Mouse (Mus musculus): ENCODE measurements around the gene Cyb5b. TPM values are rescaled to one million over a fixed set of nuclear protein-coding genes. Genes with fewer than 3 reads are reported as not detected.

Cyb5b gene
- polyA plus RNA-seq, 1 experiment from 2014 or later = 88.1 TPM

DNA sequence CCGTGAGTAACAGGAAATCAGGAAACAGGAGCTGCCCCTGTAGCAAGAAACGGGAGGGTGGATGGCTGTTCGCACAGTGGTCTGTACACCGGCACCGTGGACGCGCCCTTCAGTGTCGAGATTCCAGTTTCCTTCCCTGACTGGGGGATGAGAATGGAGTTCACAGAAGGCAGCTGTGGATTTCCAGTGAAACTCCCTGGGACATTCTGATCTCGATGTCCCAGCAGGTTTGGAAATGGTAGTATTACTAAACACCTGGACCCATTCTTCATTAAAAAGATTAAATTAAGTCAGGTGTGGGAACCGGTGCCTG, 35.5 kb upstream of the Cyb5b start:
- H3K4me3 ChIP-seq = peak overlapping the region; percentile 10; the same call in 1 of the 2 replicates
- peak; percentile 41; the same call in 1 of the 2 replicates for ATAC-seq (ENCODE audit: insufficient number of reproducible peaks, low FRiP score)
- no peak overlapping the region for H3K27ac ChIP-seq (ENCODE audit: poor library complexity, severe bottlenecking)
- peak overlapping the region; percentile 50 for H3K4me2 ChIP-seq
- no peaks in the 10 kb centered on the region for H3K27me3 ChIP-seq (replicated peaks)
- 43% methylated on average over 10 of the region's 10 CpGs for WGBS
- H3K9me3 ChIP-seq (replicated peaks) = no peaks in the 10 kb centered on the region
- H3K36me3 ChIP-seq = no peaks in the 10 kb centered on the region
- peaks cover 23% of the 10 kb centered on the region for H3K4me1 ChIP-seq (replicated peaks)
- H3K9ac ChIP-seq = peak overlapping the region; percentile 13; the same call in 1 of the 2 replicates

DNA sequence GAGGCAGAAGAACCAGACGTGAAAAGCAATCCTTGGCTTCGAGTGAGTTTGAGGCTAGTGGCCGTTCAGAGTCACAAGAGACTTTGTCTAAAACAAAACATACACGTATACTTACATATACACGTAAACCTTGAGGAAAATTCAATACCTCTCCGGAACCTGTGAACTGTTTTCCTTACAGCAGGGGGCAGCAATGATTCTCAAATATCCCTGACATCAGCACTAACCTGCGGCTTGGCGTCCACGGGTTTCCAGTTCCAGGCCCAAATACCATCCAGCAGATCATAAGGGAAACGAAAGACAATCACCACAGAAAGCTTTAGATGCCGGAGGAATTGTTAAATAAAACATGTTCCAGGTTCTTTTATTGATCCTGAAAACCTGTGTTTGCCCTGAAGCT, 34.4 kb upstream of the Cyb5b start:
- WGBS = 16% methylated on average over 11 of the region's 11 CpGs
- Histone ChIP-seq H3K4me3 (no peak overlapping the region), H3K27me3 (replicated peaks) (no peaks in the 10 kb centered on the region), H3K36me3 (no peaks in the 10 kb centered on the region), H3K4me1 (replicated peaks) (peaks cover 23% of the 10 kb centered on the region), H3K9ac (no peak overlapping the region), H3K9me3 (replicated peaks) (peaks cover 4% of the 10 kb centered on the region; the same call in 1 of the 2 replicates), H3K4me2 (no peak overlapping the region), H3K27ac (ENCODE audit: poor library complexity, severe bottlenecking) (no peak overlapping the region)
- ATAC-seq (ENCODE audit: insufficient number of reproducible peaks, low FRiP score) = no peak

DNA sequence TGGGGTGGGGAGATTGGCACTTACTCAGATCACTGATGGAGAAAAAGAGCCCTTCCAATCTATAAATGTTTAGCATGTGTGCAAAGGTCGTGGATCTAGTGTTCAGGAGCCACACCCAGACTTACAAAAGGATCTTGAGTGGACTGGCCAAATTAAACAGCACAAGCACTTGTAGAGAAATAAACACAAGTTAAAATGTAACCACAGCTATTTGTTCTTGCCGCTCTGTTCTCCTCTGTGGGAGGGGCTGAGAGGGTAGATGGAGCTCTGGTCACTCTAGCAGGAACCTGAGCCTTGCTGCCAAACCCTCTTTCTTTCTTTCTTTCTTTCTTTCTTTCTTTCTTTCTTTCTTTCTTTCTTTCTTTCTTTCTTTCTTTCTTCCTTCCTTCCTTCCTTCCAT, 33.4 kb upstream of the Cyb5b start:
- no peak overlapping the region for H3K4me2 ChIP-seq
- H3K36me3 ChIP-seq = no peaks in the 10 kb centered on the region
- H3K27ac ChIP-seq (ENCODE audit: poor library complexity, severe bottlenecking) = no peak overlapping the region
- H3K4me1 ChIP-seq (replicated peaks) = peaks cover 23% of the 10 kb centered on the region
- peaks cover 4% of the 10 kb centered on the region; the same call in 1 of the 2 replicates for H3K9me3 ChIP-seq (replicated peaks)
- H3K4me3 ChIP-seq = no peak overlapping the region
- H3K9ac ChIP-seq = no peak overlapping the region
- no peaks in the 10 kb centered on the region for H3K27me3 ChIP-seq (replicated peaks)
- 53% methylated on average over 2 of the region's 2 CpGs for WGBS
- ATAC-seq (ENCODE audit: insufficient number of reproducible peaks, low FRiP score) = no peak

DNA sequence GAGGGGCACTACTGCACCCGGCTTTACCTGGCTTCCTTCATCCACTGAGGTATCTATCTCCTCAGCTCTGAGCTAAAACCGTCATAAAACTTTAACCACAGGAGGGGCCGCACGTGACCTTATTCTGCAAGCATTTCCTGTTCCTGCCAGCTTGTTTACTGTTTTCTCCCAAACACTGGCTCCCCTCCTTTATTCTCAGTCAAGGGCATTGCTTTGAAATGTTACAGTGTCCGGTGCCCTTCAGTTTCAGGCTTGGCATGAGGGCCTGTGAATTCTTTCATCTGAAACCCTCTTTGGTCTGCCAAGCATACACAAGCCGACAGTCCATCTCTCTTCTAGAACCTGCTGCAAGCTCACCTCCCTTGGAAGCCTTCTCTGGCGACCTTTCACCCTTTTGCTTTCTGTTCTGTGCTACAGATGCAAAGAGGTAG, 31.6 kb upstream of the Cyb5b start:
- H3K27me3 ChIP-seq (replicated peaks) = no peaks in the 10 kb centered on the region
- ATAC-seq (ENCODE audit: insufficient number of reproducible peaks, low FRiP score) = no peak
- H3K9me3 ChIP-seq (replicated peaks) = peaks cover 4% of the 10 kb centered on the region; the same call in 1 of the 2 replicates
- no peak overlapping the region for H3K4me3 ChIP-seq
- H3K9ac ChIP-seq = no peak overlapping the region
- H3K36me3 ChIP-seq = no peaks in the 10 kb centered on the region
- no peak overlapping the region for H3K4me2 ChIP-seq
- 46% methylated on average over 7 of the region's 7 CpGs for WGBS
- H3K27ac ChIP-seq (ENCODE audit: poor library complexity, severe bottlenecking) = peak overlapping the region; percentile 32; the same call in 1 of the 2 replicates
- peaks cover 30% of the 10 kb centered on the region for H3K4me1 ChIP-seq (replicated peaks)

DNA sequence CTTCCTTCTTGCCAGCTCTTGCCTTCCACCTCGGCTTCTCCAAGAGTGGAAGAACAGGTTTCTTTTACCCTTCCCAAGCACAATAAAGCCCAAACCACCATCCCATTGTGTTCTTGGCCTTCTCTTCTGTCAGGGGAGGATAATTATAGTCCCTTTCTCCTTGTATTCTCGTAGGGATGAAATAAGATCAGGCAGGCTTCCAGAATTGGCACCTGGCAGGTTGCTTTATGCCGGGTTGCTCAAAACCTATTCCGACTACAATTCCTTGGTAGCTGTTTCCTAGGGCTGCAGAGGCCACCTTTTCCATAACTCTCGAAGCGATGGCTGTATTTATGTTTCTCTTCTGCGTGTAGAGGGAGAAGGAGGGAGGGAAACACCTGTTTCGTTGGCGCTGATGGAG, 31.0 kb upstream of the Cyb5b start:
- no peak for ATAC-seq (ENCODE audit: insufficient number of reproducible peaks, low FRiP score)
- 64% methylated on average over 9 of the region's 9 CpGs for WGBS
- H3K27ac ChIP-seq (ENCODE audit: poor library complexity, severe bottlenecking) = 0 out of 2 replicates have a peak overlapping the region, but pooled peaks have one; percentile 32
- no peak overlapping the region for H3K4me2 ChIP-seq
- no peak overlapping the region for H3K9ac ChIP-seq
- H3K4me1 ChIP-seq (replicated peaks) = peaks cover 28% of the 10 kb centered on the region
- H3K36me3 ChIP-seq = no peaks in the 10 kb centered on the region
- H3K4me3 ChIP-seq = no peak overlapping the region
- peaks cover 4% of the 10 kb centered on the region; the same call in 1 of the 2 replicates for H3K9me3 ChIP-seq (replicated peaks)
- no peaks in the 10 kb centered on the region for H3K27me3 ChIP-seq (replicated peaks)

DNA sequence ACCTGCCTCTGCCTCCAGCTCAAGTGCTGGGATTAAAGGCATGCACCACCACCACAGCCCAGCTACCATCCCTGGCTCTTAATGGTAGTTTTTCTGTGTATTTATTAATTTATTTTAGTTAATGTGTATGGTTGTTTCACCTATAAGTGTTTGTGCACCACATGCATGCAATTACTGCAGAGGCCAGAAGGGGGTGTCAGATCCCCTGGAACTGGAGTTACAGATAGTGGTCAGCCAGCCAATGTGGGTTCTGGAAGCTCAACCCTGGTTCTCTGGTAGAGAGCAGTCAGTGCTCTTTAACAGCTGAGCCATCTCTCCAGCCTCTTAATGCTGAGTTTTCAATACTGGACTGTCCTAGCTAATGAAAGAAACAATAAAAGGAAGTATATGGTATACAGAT, 29.6 kb upstream of the Cyb5b start:
- no peak overlapping the region for H3K4me2 ChIP-seq
- ATAC-seq (ENCODE audit: insufficient number of reproducible peaks, low FRiP score) = no peak
- H3K36me3 ChIP-seq = no peaks in the 10 kb centered on the region

DNA sequence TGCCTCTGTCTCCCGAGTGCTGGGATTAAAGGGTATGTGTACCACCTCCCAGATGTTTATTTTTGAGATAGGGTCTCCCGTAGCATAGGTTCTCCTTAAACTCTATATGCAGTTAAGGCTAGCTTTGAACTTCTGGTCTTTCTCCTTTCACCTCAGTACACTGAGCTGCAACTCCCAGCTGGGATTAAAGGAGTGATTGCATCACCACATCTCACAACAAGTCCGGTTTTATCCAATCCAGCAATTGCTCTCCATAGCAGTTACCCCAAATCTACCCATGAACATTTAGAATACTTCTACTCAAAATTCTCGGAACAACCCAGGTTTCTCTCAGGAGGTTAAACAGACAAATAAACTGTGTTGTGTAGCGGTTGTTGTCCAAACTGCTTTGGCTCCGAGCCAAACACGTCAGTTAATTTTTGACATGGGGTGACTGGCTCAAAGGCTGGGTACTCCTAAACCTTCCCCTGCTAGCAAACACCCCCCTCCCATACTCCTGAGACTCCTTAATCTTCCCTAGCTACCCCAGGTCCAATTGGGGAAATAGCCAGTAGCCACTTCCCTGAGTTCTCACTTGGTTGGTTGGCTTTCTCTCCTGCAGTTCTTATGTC, 28.7 kb upstream of the Cyb5b start:
- Histone ChIP-seq H3K4me3 (no peak overlapping the region), H3K9me3 (replicated peaks) (peaks cover 4% of the 10 kb centered on the region; the same call in 1 of the 2 replicates), H3K27ac (ENCODE audit: poor library complexity, severe bottlenecking) (no peak overlapping the region), H3K36me3 (no peaks in the 10 kb centered on the region), H3K4me2 (no peak overlapping the region), H3K4me1 (replicated peaks) (peaks cover 19% of the 10 kb centered on the region), H3K9ac (no peak overlapping the region), H3K27me3 (replicated peaks) (no peaks in the 10 kb centered on the region)
- no peak for ATAC-seq (ENCODE audit: insufficient number of reproducible peaks, low FRiP score)
- 82% methylated on average over 7 of the region's 7 CpGs for WGBS

More for the DNA sequence above, 29.6 kb upstream of the Cyb5b start:
- no peaks in the 10 kb centered on the region for H3K27me3 ChIP-seq (replicated peaks)
- H3K4me1 ChIP-seq (replicated peaks) = peaks cover 19% of the 10 kb centered on the region
- H3K4me3 ChIP-seq = no peak overlapping the region
- peaks cover 4% of the 10 kb centered on the region; the same call in 1 of the 2 replicates for H3K9me3 ChIP-seq (replicated peaks)
- H3K9ac ChIP-seq = no peak overlapping the region
- no peak overlapping the region for H3K27ac ChIP-seq (ENCODE audit: poor library complexity, severe bottlenecking)

DNA sequence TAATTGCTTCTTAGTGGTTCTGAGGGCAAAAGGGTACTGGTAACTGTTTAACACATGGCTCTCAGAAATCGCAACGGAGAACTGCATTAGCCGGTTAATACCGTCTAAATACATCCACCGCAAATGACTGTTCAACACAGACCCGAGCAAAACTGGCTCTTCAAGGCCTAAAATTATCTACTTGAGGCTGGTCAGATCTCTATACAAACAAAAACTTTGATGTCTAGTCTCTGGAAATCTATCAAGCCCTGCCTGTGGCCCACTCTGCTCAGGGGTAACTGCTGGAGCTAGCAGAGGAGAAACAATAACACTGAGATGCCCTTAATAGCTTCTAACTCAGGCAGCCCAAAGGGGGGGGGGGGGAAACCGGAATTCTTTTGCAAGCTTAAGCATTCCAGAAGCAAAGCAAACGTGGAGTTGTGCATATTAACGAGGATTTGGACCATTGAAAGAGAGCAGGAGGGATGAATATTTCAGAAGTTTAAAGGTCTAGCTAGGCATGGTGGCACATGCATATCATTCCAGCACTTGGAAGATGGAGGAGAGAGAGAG, 27.3 kb upstream of the Cyb5b start:
- Histone ChIP-seq H3K27me3 (replicated peaks) (no peaks in the 10 kb centered on the region), H3K9ac (no peak overlapping the region), H3K4me1 (replicated peaks) (peaks cover 19% of the 10 kb centered on the region), H3K4me2 (no peak overlapping the region), H3K27ac (ENCODE audit: poor library complexity, severe bottlenecking) (no peak overlapping the region), H3K36me3 (no peaks in the 10 kb centered on the region), H3K4me3 (no peak overlapping the region), H3K9me3 (replicated peaks) (peaks cover 4% of the 10 kb centered on the region; the same call in 1 of the 2 replicates)
- no peak for ATAC-seq (ENCODE audit: insufficient number of reproducible peaks, low FRiP score)
- WGBS = 29% methylated on average over 9 of the region's 9 CpGs

DNA sequence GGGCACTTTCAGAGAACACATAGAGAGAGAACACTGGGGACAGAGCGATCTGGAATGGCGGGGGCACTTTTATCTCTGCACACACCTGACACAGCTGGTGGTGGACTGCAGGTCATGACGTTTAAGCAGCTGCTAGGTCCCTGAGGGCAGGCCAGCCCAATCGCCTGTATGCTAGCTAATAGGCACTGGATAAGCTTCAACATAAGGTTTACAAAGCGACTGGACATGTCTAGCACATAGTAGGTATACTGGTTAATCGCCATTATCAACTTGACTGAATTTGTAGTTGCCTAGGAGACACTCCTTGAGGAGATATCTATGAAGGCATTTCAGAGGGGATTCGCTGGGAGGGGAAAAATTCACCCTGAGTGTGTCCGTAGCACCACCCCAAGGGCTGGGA, 26.1 kb upstream of the Cyb5b start:
- ATAC-seq (ENCODE audit: insufficient number of reproducible peaks, low FRiP score) = 0 out of 2 replicates have a peak, but pooled peaks have one; percentile 18
- Histone ChIP-seq H3K9ac (no peak overlapping the region), H3K27ac (ENCODE audit: poor library complexity, severe bottlenecking) (no peak overlapping the region), H3K4me2 (no peak overlapping the region), H3K27me3 (replicated peaks) (no peaks in the 10 kb centered on the region), H3K9me3 (replicated peaks) (peaks cover 4% of the 10 kb centered on the region; the same call in 1 of the 2 replicates), H3K4me1 (replicated peaks) (peaks cover 18% of the 10 kb centered on the region), H3K4me3 (no peak overlapping the region), H3K36me3 (no peaks in the 10 kb centered on the region)
- 70% methylated on average over 8 of the region's 8 CpGs for WGBS

DNA sequence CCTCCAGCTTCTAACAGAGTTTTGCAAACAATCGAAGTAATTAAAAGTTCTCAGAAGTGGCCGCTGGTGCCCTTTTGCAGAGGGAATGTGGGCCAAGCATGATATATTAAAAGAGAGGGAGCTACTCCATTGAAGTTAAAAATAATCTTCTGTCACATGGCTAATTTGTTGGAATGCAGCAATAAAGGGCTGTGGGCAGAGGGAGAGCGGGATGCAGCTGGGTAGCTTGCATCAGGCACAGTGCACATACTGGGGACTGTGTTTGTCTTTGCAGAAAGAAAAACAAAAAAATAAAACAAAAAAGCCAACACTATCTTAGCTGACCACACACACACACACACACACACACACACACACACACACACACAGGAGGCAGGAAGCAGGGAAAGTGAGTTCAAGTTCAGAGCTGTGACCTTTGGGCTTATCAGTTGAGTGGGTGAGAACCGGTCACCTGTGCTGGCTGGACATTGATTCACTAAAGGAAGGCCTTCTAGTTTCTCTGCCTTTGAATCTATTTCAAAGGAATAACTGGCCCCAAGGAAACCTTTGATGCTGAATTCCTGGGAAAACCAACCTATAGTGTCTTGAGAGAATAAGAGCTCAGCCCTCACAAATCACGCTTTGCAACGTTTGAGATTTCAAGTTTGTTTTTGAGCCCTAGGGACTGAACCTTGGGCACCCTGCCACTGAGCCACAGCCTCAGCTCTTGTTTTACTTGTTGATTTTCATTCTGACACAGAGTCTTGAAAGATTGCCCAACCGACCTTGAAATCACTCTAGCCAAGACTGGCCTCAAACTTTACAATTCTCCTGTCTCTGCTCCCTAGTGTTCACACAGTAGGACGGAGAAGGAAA, 21.0 kb upstream of the Cyb5b start:
- peak overlapping the region; percentile 14; the same call in 1 of the 2 replicates for H3K4me2 ChIP-seq
- H3K9me3 ChIP-seq (replicated peaks) = no peaks in the 10 kb centered on the region
- H3K4me3 ChIP-seq = no peak overlapping the region
- 49% methylated on average over 8 of the region's 8 CpGs for WGBS
- H3K4me1 ChIP-seq (replicated peaks) = peaks cover 26% of the 10 kb centered on the region
- H3K36me3 ChIP-seq = no peaks in the 10 kb centered on the region
- no peak overlapping the region; the same call in 1 of the 2 replicates for H3K9ac ChIP-seq
- H3K27me3 ChIP-seq (replicated peaks) = no peaks in the 10 kb centered on the region
- peak overlapping the region; percentile 79 for H3K27ac ChIP-seq (ENCODE audit: poor library complexity, severe bottlenecking)
- peak; percentile 70 for ATAC-seq (ENCODE audit: insufficient number of reproducible peaks, low FRiP score)

DNA sequence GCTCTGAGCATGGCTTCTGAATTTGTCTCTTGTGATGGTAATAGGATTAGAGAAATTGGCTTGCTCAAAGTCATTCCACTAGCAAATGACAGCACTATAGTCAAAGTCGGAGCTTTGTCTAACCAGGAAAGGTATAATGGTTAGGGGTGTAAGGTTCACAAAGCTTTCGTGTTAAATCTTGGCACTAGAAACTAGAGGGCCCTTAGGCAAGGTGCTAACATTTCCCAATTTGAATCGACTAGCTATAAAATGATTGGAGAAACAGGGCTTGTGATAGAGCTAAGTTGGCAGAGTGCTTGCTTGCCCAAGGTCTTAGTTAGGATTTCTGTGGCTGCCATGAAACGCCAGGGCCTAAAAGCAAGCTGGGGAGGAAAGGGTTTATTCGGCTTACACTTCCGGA, 20.4 kb upstream of the Cyb5b start:
- no peaks in the 10 kb centered on the region for H3K9me3 ChIP-seq (replicated peaks)
- H3K36me3 ChIP-seq = no peaks in the 10 kb centered on the region
- H3K27ac ChIP-seq (ENCODE audit: poor library complexity, severe bottlenecking) = peak overlapping the region; percentile 79
- no peak overlapping the region for H3K9ac ChIP-seq
- H3K4me1 ChIP-seq (replicated peaks) = peaks cover 26% of the 10 kb centered on the region
- no peak for ATAC-seq (ENCODE audit: insufficient number of reproducible peaks, low FRiP score)
- no peaks in the 10 kb centered on the region for H3K27me3 ChIP-seq (replicated peaks)
- H3K4me2 ChIP-seq = no peak overlapping the region
- no peak overlapping the region for H3K4me3 ChIP-seq
- 83% methylated on average over 6 of the region's 6 CpGs for WGBS
